27 mouse cellular contexts compared by ENCODE assay signal in genomic region chr9:108617301-108617700, GRCm38 (mm10).
"Had no signal": no experiment of that assay in that cellular context is flagged by ENCODE, and none has a peak within 500 bp of the region (broad histone marks: within the 10 kb centered on the region; RNA-seq: fewer than 3 reads in every experiment).

No protein-coding gene starts in this region.

- ATAC-seq: hindbrain, postnatal 0 days; intestine, embryonic 16.5 days; liver, embryonic 12.5 days had no signal

- H3K27ac ChIP-seq: gastrocnemius, adult 2 months; heart, embryonic 10.5 days; heart, embryonic 13.5 days; heart, embryonic 15.5 days; hindbrain, embryonic 13.5 days; hindbrain, embryonic 15.5 days; hindbrain, postnatal 0 days; kidney, embryonic 15.5 days; kidney, postnatal 0 days; limb, embryonic 13.5 days; limb, embryonic 15.5 days; liver, embryonic 12.5 days; liver, embryonic 14.5 days had no signal

- DNase-seq: gastrocnemius, adult 2 months; gastrocnemius, postnatal 10 days; gastrocnemius, postnatal 25 days; heart, adult 11 months; heart, postnatal 14 days; heart, postnatal 36 days; kidney, adult 11 months; kidney, adult 2 months; kidney, adult 9 months; kidney, postnatal 14 days; kidney, postnatal 36 days; layer of hippocampus, adult 9-11 months; layer of hippocampus, postnatal 36 days; left cerebral cortex, postnatal 4 days had no signal

- H3K4me3 ChIP-seq: gastrocnemius, adult 2 months; heart, embryonic 10.5 days; heart, embryonic 13.5 days; heart, embryonic 15.5 days; hindbrain, embryonic 13.5 days; hindbrain, embryonic 15.5 days; kidney, embryonic 15.5 days; limb, embryonic 13.5 days; limb, embryonic 15.5 days; liver, embryonic 12.5 days had no signal
